Mouse (Mus musculus) c-Kit-positive CD71-positive TER-119-negative erythroid progenitor cells, embryonic 14.5 days (primary cell): ENCODE measurements around the gene Arap1.

ENCODE experiments used
- DNase-seq: peaks from one replicate; pipeline ENCODE4 v3.0.0-alpha.2; 2013; ENCODE audit warnings: low read depth

Arap1 gene

DNA sequence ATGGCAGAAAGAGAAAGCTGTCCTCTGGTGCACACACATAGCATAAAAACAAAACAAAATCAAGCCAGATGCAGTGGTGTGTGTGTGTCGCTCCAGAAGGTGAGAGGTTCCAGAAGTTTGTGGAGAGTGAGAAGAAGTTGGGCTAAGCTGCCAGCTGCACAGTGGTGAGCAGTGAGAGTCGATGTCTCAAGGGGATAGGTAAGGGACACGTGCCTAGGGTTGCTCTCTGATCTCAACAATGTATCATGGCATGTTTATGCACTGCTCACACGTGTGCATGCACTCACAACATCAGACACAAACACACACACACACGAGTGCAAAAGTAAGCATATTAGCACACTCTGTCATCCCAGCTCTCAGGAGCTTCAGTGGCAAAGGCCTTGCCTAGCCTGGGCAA is 16.0 kb downstream of the Arap1 start:
- no peak for DNase-seq

DNA sequence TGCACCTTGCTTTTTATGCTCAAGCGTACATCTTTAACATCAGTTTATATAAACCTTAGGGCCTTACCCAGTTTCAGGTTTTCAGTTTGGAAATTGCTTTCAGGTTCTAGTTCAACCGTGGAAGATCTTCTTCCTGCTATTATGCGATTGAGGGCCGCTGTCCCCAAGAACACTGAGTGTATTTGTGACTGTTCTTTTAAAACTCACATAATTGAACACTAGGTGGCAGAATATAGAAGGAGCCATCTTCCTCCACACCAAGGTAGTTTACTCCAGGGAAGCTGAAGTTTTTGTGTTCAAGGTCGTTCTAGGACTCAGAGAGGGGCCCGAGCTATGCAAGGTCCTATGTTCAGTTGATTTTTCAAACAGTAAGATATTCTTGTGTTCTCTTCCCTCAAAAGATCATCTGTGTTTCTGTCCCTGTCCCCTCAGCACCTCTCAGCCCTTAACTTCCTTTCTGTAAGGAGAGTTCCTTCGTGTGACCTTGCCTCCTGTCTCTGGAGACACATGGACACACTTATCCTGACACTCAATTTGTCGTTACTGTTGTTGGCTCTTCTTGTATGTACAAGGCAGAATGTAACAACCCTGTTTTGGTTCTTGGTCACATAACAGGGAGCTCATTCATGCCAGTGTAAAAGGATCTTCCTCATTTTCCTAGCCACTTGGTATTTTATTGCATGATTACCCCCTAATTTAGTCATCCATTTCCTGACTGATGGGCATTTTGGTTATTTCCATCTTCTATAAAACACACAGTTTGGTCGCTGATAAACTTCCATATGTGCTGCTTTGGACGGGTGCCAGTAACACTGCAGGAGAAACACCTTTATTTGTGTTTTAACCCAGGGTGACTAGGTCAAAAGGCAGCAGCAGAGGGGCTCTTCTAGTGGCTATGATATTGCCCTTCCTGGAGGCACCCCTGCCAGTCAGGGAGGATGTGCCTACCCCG is 20.3 kb downstream of the Arap1 start:
- no peak for DNase-seq

DNA sequence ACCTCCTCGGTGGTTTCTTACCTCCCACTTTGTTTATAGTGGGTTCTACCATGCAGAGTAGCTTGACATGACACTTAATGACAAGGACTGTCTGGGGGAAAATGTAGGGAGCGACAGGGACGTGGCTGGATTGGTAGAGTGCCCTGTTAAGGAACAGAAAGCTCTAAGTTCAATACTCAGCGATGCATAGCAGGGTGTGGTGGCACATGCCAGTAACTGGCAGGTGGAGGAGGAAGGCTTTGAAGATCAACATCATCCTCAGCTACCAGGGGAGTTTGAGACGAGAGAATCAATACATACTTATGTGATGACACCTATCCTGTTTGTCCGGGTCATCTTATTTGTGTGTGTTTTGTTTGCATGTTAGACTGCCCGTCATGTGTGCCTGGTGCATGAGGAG is 21.8 kb downstream of the Arap1 start:
- no peak for DNase-seq

DNA sequence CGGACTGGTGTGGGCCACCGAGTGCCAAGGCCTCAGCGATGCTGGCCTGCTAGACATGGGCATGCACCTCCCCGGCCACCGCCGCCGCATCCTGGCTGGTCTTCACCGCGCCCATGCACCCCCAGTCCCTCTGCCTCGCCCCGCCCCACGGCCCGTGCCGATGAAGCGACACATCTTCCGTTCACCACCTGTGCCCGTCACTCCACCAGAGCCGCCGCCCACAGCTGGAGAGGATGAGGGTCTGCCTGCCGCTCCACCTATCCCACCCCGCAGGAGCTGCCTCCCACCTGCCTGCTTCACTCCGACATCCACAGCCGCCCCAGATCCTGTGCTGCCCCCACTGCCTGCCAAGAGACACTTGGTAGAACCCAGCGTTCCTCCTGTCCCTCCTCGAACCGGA is 25.2 kb downstream of the Arap1 start:
- DNase-seq = no peak

DNA sequence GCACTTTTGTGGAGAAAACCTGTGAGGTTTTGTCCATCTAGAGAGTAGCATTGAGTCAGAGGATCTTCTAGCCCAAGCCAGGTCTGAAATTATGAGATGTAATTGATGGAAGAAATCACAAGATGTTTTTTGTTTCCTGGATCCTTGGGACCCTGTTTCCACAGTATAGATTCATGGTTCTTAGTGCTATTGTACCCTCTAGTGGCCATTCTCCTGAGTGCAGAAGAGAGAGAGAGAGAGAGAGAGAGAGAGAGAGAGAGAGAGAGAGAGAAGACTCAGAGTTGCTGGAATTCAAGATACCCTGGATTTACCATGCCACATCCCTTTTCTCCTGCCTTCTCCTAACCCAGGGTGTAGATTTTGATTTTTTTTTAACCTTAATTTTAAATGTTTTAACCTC is 26.3 kb downstream of the Arap1 start:
- DNase-seq = peak; percentile 28

DNA sequence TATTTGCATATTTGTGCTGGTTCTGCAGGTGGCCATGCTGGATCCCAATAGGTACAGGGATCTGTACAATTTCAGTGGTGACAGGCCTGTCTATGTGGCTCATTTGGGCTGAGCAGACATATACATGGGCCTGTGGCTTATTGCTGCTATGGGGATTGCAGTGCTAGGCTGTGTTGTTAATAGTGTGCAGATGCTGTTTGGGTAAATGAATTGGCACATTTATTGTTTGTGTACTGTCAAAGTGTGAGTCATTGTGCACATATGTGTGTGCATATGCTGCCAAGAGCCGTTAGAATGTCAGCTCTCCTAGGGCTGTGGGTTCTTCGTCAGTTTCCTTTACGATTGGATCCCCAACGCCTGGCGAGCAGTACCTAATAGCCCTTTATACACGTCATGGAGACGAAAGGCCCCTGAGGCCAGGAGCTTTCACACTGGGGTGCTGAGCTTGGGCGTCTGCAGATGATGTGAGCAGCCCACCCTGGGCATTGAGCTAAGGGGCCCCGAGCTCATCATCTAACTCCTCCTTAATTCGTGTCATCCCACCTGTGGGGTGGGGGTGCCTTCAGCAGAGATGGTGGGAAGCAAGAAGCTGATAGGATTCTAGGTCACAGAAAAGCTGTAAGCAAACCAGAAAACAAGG is 29.0 kb downstream of the Arap1 start:
- DNase-seq = no peak

DNA sequence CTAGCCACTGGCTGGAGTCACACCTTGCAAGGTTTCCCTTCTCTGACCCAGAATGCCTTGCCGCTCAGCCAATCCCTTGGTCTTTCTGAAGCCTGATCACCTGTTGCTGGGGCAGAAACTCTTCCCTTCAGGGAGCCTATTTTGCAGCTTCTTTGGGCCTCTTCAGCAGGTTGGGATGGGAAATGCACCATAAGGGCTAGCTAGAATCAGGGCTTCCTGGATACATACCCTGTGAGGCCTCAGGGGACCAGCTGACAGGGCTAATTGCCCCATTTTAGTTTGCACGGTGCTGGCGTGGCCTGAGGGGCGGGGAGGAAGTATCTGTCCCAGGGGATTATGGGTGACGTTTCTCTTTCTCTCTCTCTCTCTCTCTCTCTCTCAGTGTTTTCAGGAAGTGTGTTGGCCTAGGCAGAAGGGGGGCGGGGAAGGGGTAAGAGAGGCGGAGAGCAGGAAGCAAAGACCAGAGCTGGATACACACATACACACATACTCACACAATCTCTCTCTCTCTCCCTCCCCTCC is 29.9 kb downstream of the Arap1 start:
- DNase-seq = peak; percentile 44

DNA sequence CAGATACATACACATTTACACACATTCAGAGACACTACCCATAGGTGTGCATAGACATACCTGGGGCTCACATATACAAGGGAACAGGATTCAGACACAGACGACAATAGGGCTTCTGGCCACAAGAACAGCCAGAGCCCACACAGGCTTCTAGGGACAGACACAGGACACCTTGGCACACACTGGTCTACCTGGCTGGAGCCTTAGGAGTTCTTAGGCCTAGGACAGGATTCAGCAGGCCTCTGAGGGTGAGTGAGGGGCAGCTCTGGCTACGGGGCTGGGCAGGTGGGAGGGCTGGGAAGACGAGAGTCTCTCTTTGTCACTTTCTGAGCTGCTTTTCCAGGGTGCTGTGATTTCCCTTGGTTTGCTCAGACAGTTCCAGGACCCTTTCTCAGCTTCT is 30.4 kb downstream of the Arap1 start:
- DNase-seq = no peak

DNA sequence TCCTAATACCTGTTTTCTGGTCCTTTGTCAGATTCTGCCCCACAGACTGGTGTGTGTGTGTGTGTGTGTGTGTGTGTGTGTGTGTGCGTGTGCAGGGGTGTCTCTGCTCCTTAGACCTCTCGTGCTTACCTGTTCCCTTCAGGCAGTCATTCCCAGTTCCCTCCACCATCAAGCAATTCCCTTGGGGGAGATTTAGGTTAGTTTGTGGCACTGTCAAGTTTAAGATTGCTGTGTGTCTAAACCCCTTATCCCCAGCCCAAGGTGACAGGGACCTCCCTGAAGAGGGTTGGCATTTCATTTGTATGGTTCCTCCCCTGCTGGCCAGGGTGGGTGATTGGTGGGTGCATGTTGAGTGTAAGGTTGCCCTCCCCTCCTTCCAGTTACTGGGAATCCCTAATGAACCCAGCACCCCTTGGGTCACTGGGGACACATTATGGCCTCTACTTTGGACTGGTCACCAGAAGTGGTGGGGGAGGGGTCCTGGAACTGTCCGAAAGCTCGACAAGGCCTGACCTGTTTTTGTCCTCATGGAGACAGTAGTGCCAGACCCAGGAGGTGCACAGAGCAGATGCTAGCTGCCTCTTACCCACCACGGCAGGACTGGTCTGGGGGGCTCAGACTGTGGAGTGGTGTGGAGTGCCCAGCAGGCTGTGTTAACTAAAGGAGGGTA is 31.1 kb downstream of the Arap1 start:
- no peak for DNase-seq

DNA sequence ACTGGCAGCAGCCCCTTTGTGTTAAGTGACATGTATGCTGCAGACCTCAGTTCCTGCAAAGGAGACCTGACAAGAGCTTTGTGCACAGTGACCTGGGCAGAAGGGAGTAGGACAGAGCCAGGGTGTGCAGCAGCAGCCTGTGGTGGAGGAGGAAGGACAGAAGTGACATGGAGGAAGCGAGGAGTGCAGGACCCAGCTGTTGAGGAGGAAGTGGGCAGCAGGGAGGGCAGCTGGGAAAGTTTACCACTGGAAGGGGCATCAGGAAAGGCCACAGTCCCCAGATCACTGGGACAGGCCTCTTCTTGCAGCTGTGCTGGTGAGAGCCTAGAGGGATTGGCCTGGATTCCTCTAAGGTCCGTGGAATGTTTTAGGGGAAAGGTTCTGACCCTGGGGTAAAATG is 31.9 kb downstream of the Arap1 start:
- no peak for DNase-seq

DNA sequence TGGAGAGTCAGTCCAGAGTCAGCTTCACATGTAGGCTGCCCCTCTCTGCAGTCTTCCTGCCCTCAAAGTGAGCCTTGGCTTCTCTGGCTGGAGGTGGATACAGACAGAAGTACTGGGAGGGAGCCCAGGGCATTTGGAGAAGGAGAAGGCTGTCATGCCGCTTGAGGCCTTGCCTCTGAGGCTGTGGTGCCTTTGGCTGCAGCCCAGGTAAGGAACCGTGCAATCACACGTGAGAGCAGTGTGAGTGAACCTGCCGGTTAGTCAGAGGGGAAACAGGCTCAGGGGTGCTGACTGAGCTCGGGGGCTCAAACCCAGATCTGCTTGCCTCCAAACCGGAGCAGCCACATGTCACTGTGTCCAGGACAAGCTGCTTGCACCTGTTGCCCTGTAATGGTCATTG is 33.6 kb downstream of the Arap1 start:
- DNase-seq = no peak

DNA sequence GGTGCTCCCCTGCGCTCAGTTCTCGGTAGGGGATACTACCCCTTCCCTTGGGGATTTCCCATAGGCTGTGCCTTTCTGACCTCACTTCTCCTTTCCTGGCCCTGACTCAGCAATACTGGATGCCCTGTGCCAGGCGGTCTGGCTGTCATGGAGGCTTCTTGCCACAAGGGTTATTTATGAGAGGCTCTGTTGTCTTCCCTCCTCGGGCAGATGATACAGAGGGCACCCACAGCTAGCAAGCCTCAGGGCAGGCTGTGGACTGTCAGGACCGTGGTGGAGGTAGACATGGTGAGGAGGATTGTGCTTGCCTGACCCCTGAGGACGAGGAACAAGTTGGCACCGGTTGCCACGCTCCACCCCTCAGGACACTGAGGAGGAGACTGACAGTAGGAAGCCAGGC is 34.5 kb downstream of the Arap1 start:
- no peak for DNase-seq

GRCm38 (mm10) chr7:101383756-101384155 is 35.9 kb downstream of the Arap1 start:
- DNase-seq = no peak

DNA sequence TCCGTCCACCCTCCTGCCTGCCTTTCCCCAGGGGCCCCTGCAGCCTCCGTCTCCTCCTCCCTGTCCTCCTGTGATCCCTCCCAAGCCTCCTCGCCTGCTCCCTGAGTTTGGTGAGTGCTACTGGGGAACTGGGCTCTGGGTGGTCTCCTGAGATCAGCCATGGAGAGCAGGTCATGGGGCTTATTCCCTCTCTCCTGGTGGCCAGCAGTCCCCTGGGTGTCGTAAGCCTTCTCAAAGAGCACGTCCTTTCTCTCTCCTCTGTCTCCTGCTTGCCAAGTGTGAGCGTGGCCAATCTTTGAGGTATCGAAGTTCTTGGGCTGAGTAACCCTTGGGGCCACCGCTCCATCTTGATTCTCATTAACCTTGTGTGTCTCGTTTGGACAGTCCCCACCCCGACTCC is 37.1 kb downstream of the Arap1 start:
- no peak for DNase-seq

DNA sequence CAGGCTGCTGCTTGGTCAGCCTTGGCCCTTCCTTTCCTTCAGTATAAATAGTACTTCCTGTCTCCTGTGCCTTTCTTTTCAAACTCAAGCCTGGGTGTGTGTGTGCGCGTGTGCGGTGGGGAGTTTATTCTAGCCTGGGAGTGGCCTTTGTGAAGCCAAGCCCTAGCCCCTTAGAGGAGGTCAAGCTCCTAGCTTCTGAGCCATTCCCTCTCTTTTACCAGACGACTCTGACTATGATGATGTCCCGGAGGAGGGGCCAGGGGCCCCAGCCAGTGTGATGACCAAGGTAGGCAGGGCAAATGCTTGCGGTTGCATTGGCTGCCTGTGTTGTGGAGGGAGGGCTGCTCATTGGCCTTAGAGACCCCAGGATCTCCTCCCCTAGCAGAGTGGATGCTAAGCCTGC is 37.5 kb downstream of the Arap1 start:
- no peak for DNase-seq

GRCm38 (mm10) chr7:101385866-101386452 is 38.1 kb downstream of the Arap1 start:
- no peak for DNase-seq

- DNase-seq = no peak
These were observed 41.4 kb downstream of the Arap1 start for GRCm38 (mm10) chr7:101389256-101389655.

- no peak for DNase-seq
These were observed 44.1 kb downstream of the Arap1 start for GRCm38 (mm10) chr7:101391909-101392479.

DNA sequence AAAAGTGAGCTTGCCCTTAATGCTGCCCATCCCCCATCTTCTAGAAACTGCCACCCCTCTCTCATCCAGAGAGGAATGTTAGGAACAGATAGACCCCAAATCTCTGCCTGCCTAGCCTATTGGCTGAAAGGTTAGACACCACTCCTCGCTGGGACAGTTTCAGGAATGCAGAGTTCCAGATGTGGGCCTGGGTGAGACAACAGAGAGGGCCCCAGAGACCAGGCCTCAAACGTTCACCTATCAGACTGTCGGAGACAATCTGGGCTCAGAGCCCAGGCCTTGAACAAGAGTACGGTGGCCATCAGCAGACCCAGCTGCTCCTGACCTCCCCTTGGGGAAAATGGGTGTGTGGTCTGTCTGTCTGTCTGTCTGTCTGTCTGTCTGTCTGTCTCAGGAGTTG is 45.1 kb downstream of the Arap1 start:
- no peak for DNase-seq

DNA sequence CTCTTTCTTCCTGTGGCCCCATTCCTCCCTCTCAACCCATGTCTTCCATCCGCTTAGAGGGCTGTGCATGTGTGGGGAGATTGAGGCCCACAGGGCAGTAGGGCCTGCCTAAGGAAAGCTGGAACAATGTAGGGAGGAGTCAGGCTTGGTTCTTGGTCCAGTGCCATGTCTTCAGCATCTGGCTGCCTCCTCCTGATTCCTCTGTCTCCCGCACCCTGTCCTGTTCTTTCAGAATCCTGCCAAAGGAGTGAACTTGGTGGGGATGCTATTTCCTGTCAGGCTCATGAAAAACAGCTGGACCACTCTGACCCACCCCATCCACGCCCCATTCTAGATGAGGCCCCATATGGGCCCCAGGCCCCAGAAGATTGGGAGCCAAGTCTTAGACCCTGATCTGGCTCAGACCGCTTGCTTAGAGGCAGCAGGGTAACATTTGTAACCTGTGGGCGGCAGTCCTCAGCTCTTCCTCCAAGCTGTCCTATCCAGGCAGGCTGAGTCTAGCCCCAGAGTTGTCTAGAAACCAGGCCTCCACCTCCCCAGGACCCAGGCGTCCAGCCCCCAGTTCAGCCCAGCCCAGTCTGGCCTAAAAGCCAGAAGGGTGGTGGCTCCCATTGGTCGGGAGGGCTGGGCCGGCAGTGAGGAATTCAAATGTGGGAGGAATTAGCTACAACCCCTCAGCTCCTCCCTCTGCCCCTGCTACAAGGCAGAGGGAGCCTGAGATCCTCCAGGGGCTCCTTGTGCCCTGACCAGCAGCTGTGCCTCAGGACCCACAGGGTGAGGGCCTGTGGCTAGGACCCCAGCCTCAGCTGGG is 46.0 kb downstream of the Arap1 start:
- DNase-seq = no peak

- DNase-seq = no peak
These were observed 46.7 kb downstream of the Arap1 start for GRCm38 (mm10) chr7:101394569-101394968.
